Mouse (Mus musculus) embryo, embryonic 11.5 days (tissue): ENCODE data around the gene Dop1b.

ENCODE experiments used
- DNase-seq: peaks from one replicate; pipeline ENCODE4 v3.0.0-alpha.2; 2012; ENCODE audit warnings: low read depth, low spot score

Gene Dop1b

DNA sequence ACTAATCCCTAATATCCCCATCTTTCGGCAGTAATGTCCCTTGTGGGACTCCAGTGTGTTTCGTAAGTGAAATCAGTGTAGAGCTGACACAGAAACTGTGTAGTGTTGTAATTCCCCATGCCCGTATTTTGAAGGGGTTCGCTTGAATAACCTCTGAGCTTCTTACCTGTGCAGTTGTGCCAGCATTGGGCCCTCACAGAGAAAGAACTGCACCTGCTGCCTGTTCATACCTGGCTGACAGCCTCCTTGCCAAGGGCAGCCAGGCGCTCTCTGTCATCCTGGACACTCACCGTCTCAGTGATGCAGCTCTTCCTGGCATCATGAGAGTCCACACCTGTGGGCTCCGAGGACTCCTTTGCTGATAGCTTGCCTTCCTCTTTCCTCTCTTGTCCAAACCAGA lies 1.3 kb downstream of the Dop1b start:
- DNase-seq = no peak

DNA sequence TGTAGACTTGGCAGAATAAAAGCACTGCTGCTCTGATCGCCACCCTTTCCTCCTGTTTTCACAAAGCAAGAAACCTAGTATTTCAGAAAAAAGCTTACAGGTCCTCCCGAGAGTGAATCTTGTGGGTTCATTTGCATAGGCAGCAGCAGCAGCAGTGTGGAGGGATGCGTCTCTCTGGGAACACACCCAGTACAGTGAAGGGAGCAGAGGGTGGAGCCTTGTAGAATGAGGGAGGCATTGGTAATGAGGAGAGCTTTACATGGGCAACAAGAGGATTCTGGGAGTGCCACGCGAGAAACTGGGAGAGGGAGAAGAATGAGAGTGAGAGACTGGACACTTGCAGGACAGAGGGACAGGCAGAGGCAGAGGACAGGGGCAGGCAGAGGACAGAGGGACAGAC lies 2.7 kb downstream of the Dop1b start:
- no peak for DNase-seq

DNA sequence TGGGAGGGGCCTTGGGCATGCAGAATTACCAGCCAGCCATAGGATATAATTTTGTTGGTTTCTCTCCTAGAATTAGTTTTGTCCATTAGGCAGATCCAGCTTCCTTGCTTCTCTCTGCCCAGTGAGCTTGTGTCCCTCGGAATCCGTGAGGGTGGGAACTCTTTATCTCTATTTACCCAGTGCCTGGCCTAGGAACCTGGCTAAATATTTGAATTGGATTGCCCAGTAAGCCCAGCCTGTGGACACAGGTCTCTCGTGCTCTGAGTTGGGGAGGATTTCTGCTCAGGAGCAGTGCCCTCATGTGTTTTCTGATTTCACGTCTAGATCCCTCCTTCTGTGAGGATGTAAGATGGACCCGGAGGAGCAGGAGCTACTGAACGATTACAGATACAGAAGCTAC lies 4.1 kb downstream of the Dop1b start:
- no peak for DNase-seq

DNA sequence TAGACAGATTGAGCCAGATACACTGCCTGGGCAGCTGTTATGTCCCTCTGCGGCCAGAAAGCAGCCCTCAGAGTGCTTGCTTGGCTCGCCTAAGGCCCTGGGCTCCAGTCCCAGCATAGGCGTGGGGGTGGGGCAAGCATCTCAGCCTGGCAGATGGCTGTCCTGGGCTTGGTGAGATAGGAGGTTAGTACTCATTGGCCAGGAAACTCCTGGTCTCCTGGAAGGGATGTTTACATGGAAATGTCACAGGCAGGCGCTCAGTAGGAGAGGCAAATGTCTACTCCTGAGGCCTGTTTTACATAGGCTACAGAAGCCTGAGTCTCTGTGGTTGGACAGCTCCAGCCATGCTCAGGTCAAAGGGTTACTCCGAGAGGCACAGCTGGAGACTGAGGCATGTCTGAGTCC lies 5.6 kb downstream of the Dop1b start:
- DNase-seq = no peak

DNA sequence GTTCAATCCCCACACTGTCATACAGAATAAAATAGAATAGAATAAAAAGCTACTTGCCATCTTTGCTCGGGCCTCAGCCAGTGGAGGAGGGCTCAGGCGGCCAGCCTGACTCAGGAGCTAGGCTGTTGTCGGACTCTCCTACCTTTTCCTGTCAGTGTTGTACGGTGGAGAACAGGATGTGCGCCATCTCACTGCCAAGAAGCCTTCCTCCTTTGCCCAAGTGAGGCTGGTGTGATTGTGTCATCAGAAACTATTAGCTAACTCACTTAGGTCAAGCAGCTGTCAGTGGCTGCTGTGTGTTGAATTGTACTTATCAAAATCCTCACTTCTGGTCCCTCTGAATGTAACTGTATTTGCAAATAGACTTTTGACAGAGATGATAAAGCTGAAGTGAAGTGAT lies 10.1 kb downstream of the Dop1b start:
- no peak for DNase-seq

DNA sequence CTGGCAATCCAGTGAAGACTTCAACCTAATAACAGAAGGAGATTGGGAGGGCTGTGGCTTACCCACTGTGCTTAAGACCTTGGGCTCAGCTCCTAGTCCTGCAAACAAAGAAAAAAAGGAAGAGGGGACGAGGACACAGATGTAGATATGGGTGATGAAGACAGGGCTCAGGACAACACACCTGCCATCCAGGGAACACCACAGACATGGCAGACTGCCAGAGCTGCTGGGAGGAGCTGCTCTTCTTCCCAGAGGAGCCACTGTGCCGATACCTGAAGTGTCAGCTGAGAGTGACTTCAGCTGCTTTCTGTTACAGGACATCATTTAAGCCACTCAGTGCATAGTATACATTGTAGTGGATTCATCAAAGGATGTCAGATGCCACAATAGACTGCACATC lies 10.8 kb downstream of the Dop1b start:
- no peak for DNase-seq

DNA sequence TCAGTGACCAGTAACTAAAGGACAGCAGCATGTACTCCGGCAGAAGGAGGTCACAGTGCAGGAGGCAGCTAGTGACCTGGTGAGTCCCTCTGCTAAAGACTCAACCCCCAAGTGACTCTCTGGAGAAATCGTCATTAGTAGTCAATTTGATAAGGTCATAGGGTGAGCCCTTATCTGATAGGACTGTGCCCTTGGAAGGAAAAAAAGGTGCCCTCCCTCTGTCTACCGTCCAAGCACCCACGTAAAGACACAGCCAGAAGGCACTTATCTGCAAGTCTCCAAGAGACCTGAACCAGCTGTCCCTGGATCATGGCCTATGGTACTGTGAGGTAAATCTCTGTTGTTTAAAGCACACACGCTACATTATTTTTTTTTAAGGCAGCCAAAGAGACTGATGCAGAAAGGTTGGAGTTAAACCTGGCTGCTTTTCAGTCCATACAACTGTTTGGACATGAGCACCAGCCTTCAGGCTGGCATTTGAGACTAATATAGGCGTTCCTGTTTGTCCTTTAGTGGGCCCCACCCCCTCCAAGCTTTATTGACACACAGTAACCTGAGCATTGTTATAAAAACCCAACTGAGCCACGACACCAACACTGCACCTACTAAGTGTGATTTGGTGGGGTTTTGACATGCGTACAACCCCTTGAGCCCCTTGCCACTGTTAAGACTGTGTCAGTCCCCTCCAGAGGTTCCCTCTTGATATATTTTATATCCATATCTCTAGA lies 13.9 kb downstream of the Dop1b start:
- no peak for DNase-seq

DNA sequence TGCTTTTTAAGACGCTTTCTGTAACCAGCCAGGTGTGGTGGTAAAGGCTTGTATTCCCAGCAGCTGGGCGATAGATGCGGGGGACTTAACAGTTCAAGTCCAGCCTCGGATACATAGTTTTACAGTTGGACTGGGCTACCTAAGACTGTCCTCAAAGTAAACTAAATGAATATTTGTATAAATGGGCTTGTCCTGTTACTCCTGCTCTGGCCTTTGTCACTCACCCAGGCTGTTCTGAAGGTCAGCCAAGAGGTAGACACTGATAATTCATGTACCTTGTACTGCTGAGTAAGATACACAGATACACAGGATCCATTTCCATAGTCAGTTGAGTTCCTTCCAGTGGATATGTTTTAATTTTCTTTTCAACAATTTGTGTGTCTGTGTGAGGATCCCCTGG lies 14.5 kb downstream of the Dop1b start:
- DNase-seq = no peak

DNA sequence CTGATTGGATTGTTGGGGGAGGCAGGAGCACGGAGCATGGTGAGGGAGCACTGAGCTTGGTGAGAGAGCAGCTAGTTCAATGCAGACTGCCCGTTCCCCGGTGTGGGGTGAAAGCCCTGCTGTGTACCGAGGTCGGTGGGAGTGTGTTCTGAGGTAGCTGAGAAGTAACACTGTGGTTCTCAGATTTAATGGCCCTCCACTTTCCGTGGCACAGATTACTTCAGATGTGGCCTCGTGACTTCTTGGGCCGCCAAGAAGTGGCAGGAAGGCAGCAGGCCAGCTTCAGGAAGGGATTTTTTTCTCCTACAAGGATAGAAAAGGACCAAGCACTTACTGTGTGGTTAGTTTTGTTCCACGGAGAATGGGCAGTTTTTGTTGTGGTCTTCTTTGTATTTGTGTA lies 17.0 kb downstream of the Dop1b start:
- DNase-seq = no peak

DNA sequence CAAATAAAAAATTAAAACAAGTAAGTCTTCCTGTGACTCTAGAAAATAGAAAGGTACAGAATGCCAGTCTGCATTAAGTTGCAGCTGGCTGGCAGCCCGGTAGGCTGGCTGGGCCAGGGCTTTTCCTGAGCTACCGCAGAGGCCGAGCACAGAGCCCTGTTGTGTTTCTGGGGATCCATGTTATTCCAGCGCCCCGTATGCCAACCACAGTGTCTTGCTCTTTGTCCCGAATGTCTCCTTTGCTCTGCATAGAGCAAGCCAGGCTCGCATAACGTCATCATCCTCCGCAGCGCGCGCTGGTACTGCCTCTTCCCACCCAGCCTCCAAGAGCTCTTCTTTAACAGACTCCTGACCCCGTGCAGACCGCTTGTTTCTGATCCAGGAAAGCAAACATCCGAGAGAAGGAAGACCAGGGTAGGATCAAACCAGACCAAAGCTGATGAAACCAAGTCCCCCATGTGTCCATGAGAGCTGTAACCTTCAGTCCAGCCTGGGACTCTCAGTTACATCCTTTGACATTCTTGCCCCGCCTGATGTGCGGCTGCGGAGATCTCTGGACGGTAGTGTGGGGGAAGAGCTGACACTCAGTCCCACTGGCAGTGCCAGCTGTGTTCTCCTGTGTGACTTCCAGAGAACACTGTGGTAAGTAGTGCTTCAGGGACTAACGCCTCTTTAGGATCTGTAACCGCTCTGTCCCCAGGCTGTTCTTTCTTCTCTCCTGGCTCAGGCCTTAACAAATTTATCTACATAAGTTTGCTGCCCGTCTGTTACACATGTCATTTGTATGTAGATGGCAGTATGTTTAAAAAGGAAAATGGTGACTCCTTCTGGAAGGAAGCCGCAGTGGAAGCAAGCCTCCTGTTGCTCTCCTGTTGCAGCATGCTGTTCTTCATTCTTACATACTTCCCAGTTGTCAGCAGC lies 18.4 kb downstream of the Dop1b start:
- DNase-seq = no peak

DNA sequence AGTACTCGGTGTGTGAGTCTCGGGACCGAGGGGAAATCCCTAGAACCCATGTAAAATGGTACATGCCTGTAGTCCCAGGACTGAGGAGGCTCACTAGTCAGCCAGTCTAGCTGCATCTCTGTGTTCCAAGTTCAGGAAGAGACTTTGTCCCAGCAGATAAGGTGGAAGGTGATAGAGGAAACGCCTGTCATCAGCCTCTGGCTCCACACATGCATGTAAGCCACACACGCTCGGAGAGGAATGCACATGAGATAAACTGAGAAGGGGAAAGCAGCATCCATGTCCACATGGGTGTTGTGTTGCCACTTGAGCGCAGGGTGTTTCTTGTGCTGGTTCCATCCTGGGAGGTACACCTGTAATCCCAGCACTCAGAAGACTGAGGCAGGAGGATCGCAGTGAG lies 19.6 kb downstream of the Dop1b start:
- no peak for DNase-seq

DNA sequence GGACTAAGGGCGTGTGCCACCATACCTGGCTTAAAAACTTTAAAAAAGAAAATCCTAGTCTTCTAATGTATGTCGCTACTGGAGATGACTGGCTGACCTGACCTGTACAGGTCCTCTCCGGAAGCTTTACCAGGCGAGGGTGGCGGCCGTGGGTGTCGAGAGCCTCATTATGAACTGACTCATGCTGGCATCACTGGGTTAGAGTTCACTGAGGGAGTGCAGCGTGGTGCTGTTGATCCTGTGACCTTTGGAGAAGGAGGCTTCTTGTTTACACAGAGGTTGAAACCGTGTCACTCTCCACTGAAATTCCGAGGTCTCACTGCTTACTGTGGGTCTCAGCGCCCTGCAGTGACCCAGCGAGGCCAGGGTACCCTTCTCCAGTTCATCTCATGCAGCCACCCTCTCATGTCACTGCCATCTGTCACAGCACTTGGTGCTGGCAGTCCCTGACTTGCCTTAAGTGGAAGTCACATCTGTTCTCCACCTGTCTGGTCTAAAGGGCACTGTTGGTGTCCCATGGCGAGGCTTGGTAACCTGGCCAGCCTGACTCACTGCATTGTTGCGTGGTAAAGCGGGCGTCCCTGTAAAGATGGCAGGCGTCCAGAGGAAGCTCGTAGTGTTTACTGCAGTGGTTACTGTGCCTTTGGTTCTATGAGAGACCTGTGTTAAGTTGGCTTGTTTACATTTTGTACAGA lies 21.3 kb downstream of the Dop1b start:
- no peak for DNase-seq

DNA sequence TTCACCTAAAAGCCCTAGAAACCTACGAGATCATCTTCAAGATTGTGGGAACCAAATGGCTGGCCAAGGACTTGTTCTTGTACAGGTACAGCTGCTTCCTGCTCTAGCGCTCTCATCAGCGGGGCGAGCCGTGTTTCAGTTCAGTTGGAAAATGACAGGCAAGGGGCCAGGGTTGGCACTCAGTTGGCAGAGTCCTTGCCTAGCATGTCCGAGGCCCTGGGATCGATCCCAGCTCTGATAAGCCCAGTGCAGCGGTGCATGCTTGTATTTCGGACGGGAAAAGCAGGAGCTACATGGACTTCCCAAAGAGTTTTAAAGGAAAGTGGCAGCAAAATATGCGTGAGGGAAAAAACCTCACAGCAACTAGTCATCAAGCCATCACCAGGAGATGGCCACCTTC lies 27.5 kb downstream of the Dop1b start:
- no peak for DNase-seq

DNA sequence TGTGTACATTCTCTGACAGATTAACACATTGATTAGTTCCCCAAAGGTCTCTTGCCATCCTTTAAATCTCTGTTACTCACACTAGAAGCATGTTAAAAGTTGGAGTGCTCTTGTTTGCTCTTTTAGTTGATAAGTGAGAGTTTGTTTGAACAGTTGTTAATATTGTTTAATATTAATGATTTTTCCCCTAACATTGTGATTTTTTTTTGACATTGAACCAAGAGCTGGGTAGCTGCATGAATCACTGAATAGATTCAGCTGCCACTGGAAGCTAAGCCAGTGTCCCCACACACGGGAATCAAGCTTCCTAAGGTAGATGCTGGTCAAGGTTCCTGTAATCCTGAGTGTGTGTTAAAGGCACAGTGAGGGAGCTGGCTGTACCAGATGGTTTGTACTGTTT lies 31.2 kb downstream of the Dop1b start:
- no peak for DNase-seq

DNA sequence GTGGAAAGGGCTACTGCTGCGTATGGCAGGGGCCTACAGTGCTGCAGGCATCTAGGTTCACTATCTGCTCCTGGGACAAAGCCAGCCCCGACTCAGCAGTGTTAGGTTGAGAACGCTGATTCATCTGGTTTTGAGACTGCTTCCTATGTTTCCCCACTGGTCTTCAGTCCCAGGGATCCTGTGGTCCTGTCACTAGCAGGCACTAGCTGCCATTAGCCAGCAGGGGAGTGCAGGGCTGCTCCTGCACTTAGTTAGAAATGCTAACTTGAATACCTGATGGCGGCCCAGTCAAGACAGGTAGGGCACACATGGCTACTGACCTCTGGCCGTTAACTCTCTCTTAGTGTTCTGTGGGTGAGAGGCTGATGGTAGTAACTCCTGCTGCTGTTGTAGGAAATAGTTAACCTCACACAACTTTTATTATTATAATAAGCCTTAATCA lies 32.4 kb downstream of the Dop1b start:
- DNase-seq = no peak

DNA sequence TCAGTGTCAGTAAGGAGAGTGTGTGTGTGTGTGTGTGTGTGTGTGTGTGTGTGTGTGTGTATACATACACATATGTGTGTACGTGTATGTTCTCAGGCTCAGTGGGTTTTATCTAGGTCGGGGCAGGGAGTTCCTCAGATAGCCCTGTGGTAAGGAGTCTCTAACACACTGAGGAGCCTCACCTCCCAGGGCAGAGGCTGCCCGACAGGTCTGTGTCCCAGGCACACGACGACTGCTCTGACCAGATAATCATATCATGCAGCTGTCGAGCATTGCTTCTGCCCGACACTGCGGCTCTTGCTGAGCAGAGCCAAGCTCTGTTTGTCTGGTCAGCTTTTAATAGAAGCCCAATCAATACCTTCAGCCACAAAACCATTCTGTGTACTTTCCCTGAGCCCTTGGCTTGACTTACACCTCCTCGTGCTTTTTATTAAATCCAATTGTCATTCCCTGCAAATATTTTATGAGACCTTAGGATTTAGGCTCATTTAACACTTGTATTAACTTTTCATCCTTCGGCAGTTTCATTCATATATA lies 33.2 kb downstream of the Dop1b start:
- DNase-seq = no peak

DNA sequence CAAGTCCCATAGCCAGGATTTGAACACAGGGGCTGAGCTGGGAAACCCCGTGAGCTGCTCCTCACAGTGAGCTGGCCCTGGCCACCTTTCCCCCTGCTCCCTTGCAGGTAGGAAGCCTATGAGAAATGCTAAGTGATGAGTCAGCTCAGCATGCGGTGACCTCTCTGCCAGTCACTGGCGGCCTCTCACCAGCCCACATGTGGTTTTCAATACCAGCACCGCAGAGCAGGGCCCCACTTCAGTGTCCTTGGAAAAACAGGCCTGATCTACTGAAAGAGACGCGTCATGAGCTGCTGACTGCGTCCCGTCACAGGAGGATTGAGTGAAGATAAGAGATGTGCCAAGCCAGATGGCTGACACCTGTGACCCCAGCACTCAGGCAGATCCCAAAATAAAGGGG lies 34.7 kb downstream of the Dop1b start:
- no peak for DNase-seq

DNA sequence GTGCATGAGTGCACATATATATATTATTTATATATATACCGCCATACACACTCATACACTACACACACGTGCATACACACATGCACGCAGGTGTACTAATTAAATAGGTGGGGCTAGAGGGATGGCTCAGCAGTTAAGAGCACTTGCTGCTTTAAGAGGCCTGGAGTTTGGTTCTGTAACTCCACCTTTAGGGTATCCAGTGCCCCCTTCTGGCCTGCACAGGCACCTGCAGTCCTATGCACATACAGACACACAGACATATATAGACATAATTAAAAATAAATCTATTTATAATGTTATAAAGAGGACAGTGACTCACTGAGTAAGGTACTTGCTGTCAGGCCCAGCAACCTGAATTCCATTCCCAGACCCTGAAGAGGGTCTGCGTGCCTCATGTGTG lies 35.3 kb downstream of the Dop1b start:
- DNase-seq = no peak

DNA sequence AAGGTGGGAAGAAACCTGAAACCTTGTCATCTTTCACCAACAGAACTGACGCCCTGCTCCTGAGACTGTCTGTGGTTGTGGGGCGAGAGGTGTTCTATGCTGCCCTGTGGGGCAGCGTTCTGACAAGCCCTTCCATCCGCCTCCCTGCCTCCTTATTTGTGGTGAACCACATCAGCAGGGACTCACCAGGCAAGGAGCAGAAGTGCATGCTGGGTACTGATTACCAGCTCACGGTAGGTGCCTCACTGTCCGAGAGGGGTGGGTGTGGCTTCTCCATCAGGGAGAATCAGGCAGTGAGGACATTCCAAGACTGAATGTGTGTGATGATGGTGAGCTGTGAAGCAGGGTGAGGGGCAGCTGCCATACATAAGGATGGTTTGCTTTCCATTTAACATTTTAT lies 35.7 kb downstream of the Dop1b start:
- DNase-seq = no peak

DNA sequence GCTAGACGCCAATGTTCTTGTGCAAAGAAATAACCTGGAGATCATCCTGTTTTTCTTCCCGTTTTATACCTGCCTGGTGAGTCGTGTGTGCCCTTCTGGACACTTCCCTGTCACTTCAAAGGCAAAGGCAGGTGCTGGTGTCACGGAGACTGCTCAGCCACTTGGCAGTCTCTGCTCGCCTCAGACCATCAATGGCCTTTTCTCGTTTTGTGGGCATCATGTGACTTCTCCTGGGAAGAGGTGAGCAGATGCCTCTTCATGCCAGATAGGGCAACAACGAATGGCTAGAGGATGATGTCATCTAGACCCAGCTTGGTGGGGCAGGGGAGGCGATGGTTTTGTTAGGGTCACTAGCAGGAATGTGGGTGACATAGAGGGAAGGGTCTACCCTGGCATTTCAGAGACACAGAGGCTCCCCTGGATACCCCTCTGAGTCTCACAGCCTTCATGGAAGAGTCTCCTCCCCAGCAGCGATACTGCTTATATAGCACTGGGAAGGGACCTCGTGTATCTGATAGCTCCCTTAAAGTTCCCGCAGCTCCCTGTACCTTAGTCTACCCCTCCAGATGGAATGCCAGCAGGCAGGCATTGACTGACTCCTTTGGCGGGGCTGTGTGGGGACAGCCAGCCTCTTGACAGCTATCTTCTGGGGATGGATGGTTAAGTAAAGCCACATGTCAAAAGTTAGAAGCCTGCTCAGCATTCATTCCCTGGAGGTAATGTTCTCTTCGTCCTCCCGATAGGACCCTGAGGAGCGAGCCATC lies 37.6 kb downstream of the Dop1b start:
- no peak for DNase-seq

DNA sequence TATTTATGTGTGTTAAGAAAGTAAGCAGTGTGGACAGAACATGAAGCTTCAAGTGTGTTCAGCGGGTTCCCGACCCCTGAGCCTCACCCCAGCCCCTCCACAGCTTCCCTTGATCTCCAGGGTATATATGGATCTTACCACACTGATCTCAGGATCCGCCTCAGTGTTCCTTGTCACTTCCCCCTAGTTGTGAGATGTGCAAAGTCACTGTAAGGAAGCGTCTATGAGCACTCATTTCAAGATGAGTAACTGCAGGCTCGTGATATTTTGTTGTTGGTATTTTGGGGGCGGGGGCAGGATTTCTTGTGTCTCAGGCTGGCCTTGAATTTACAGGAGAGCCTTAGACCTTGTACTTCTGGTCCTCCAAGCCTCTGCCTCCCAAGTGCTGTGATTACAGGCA lies 38.8 kb downstream of the Dop1b start:
- DNase-seq = no peak
